Mouse (Mus musculus) heart, postnatal 4 days (tissue): ENCODE data around the gene Mtfp1. TPM values are rescaled to one million over a fixed set of nuclear protein-coding genes. Genes with fewer than 3 reads are reported as not detected.
A peak's percentile ranks its signal among the peaks of the same experiment; 100 is the strongest.
"Not testable (repeated sequence)": the region's sequence is repeated elsewhere in the genome, so short reads cannot be mapped to it uniquely, and the experiment has no call there.

ENCODE experiments used
- DNase-seq: peaks from one replicate; pipeline ENCODE4 v3.0.0; 2021
- total RNA-seq, 2 experiments: library from RNA; stranded (reverse); gene quantifications; 2 replicates each; pipeline ENCODE4 v1.2.3; 2021

Gene Mtfp1
- 10 to 100 TPM; 46.3 to 52.0 TPM for total RNA-seq

GRCm38 (mm10) chr11:4095171-4096053, at the start of gene Mtfp1:
Gene Mtfp1, minus strand, starts transcription at chr11:4095445.
- DNase-seq: peak; percentile 71

DNA sequence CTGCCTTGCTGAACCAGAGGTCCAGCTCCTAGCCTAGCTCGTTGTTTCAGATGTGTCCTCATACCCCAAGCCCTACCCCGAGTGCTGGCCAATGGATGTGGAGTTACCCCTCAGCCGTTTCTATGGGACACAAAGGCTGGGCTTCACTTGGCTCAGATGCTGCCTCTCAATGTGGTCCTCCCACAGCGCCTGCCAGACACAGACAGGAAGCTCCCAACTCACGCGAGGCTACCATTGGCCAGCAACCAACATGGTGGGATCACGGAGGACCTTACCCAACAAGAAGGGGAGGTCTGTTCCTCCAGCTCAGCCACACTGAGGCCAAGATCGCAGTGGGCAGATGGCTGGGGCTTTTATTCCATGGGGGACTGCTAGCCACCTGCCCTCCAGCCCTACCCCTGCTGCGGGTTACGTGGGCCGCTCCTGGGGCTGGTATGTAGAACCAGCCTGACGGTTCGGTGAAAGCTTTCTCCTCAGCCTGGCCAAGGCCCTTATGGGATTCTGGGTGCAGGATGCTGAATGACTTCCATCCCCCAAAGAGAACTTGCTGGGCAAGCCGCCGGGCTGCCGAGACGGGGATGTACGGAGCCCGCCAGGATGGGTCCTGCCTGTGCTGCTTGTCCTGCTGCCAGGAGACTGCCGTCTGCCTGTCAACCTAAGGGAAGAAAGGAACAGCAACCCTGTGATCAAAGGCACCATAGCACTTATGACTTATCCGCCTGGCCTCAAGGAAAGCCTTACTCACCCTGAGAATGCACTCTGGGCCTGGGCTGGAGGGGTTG, 48.2 kb upstream of the Mtfp1 start:
- DNase-seq: no peak

GRCm38 (mm10) chr11:4142352-4142751, 47.1 kb upstream of the Mtfp1 start:
- no peak for DNase-seq

DNA sequence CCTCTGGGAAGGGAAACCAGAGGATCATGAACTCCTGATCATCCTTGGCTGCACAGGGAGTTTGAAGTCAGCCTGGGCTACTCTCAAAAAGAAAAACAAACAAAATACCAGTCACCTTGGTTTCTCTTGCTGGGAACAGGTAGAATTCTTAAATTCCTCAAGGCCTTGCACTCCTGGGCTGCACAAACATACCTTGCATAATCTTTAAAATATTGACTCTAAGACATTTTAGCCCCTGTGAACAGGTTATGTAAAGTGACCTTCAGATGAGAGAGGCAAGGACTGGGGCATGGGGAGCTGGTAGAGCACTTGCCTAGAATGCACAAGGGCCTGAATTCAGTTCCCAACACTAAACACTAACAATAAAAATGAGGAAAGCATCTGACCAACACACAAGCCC, 46.3 kb upstream of the Mtfp1 start:
- no peak for DNase-seq

DNA sequence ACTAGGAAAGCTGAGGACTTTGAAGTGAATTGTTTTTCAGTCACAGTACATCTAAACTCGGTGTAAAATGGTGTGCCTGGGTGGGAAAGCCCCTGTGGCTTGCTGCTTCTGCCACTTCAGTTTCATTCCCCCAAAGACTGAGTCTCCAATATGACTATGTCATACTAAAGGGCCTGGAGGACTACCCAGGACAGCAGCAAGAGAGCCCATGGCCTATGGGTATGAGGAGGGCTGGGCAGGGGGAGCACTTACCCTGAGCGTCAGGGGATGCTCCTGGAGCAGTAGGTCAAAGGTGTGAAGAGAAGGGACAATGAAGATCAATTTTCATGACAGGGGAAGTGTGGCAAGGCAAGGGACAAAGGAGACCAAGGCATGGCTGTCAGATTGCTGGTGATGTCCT, 43.7 kb upstream of the Mtfp1 start:
- DNase-seq: no peak

DNA sequence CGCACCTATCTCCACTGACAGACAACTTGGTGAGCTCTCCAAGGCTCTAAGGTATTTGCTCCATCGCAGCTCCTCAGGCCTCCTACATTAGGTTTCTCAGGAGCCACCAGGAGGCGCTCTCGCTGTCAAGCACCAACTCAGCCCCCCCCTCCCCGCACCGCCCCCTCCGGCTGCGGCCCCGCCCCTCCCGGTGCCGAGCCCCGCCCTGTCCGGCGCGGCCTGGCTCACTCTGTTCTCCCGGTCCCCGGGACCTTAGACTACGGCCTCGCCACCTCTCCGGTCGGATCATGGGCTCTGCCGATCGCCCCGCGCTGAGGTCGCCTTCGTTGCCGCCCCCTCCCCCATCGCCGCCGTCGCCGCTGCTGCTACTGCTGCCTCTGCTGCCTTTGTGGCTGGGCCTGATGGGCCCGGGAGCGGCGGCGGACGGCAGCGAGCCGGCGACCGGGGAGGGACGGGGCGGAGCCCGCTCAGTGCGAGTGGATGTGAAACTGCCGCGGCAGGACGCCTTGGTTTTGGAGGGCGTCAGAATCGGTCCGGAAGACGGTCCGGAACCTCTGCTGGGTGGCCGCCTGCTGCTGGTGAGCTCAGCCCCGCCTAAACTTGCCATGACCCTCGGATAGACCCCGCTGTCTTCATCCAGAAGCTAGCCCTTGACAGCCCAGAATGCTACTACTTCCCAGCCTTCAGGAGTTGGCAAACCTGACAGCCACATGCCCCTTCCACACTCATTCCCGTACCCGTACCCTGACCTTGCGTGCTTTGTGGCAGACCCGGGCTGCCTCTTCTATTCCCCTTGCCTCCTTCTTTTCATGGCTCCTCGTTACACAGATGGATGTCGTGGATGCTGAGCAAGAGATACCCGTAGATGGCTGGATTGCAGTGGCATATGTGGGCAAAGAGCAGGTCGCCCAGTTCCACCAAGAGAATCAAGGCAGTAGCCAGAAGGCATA, 40.0 kb upstream of the Mtfp1 start, which contains the start of gene Rnf215:
TSS of gene Rnf215 (plus strand) at position 217 of the 950 bp plus-strand sequence.
- peak; percentile 93 for DNase-seq

GRCm38 (mm10) chr11:4134400-4134799, 39.2 kb upstream of the Mtfp1 start:
- no peak for DNase-seq

GRCm38 (mm10) chr11:4133450-4133849, 38.2 kb upstream of the Mtfp1 start:
- peak; percentile 26 for DNase-seq

- DNase-seq: not testable (repeated sequence)
Observed at GRCm38 (mm10) chr11:4128461-4128860, 33.2 kb upstream of the Mtfp1 start.

DNA sequence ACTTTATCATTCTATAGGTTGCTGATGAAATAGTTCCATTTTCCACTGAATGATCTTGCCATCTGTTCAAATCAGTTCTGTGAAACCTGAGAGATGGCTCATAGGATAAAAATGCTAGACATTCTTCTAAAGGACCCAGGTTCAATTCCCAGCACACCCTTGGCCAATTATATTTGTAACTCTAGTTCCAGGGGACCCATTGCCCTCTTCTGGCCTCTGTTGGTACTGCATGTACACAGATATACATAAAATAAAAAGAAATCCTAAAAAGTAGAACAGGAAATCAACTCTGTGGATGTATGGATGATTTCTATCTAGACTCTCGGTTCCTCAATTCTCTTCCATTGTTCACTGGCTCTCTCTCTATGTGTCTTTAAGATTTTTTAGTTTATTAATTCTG, 31.8 kb upstream of the Mtfp1 start:
- no peak for DNase-seq

DNA sequence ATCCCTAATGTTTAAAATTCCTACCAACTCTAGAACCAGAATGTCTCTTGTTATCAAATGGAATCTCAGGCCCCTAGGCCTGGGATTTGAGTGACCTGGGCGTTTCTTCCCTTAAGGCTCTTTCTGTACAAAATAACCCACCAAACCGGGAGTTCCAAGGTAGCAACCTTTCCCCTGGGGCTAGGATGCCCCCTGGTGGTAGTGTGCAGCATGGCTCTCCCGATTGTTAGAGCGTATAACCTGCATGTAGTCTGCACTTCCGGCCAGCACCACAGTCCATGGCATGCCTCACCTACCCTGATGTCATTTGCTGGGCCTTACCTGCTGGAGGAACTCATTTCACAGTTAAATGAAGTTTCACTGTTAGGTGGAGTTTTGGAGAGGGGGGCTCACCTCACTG, 28.7 kb upstream of the Mtfp1 start:
- DNase-seq: peak; percentile 51

- DNase-seq: no peak
Observed at GRCm38 (mm10) chr11:4122742-4123579, 27.7 kb upstream of the Mtfp1 start, which contains the start of gene Sec14l2. Gene Sec14l2, minus strand, starts transcription at chr11:4123415.

DNA sequence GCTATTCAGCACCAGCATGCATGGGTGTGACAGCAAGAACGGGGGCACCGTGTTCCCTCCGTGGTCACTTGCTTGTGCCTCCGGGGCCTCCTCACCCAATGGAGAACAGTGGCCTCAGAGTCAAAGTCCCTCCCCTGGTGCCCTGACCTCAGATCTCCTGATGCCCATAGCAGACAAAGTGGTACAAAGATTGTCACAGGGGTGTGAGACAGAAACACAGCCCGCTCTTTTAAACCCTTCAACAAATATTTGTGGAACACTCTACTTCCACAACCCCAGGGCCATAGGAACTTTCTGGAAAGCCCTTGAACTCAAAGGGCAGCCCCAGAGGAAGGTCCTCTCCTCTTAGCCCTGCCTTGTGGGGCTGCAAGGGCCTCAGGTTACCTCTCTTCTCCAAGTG, 27.0 kb upstream of the Mtfp1 start:
- DNase-seq: no peak

DNA sequence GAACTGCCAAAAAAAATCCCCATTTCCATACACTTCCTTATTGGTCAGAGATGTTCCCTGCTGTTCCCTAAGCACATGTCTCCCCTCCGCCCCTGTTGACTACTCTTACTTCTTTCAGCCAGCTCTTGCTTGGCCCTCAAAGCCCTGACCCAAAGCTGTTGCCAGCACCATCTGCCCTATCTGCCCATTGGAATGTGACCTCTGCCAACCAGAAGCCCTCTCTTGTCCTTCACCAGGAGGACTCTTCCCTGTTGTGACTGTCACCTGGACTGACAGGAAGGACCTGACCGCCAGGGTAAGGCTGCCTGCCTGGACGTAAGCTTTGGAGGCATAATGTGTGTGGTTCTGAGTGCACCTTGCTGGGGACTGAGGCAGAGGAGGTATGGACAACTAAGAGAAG, 26.4 kb upstream of the Mtfp1 start:
- DNase-seq: no peak

DNA sequence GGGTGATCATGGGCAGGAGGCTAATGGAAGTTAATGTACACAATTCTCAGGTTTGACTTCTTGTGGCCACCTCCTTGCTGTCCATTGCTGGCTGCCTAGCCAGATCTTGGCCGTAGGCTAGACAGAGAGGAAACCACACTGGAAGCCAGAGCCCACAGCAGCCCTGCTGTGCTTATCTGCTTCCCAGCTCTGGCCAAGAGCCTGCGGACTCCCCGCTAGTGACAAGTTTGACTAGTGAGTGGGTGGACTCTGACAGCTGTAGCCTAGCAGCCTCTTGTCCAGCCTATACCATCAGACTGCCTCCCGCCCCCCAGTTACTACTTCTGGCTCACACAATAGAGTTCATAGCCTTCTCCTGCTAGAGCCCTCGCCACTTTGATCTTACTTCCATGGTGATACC, 24.4 kb upstream of the Mtfp1 start:
- DNase-seq: peak; percentile 37

GRCm38 (mm10) chr11:4118081-4118921, 23.1 kb upstream of the Mtfp1 start:
- DNase-seq: peak; percentile 64

DNA sequence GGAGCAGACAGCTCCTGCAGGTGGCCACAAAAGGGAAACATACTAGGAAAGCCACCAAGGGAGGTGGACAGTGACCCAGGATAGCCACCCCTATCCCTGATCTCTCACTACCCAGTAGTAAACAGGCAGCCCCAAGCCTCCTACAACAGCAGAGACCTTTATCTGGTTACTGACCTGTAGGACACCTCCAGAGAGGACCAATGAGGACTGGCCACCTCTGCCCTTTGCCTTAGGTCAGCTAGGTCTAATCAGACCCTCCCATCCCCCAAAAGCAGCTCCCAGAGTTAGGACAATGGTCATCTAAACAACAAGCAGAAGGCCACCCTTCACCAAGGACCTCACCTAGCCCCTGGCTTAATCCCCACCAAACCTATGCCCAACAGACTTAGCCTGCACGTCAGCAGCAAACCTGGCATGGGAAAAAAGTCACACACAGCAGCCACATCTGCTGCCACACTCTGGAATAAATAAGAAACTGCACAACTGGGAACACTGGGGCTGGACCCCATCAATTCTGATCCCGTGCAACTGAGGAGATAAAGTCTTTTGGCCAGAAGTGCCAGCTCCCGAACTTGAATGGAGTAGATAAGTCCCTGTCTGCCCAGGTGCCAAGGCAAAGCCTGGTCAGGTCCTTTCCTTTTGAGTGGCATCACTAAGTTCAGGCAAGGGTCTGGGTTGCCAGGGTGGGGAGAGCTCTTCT, 22.3 kb upstream of the Mtfp1 start:
- no peak for DNase-seq

- DNase-seq: no peak
Observed at GRCm38 (mm10) chr11:4116458-4117141, 21.4 kb upstream of the Mtfp1 start.

- no peak for DNase-seq
Observed at GRCm38 (mm10) chr11:4115407-4115806, 20.2 kb upstream of the Mtfp1 start.
